Mouse (Mus musculus) adrenal gland, postnatal 25 days (tissue): Measurements from ENCODE around the gene Trim2. TPM values are rescaled to one million over a fixed set of nuclear protein-coding genes. Genes with fewer than 3 reads are reported as not detected.

Experiments
- DNase-seq: peaks from one replicate; pipeline ENCODE4 v3.0.0; 2021; ENCODE audit warnings: mixed read lengths
- total RNA-seq: library from RNA; stranded (reverse); gene quantifications from 2 replicates; pipeline ENCODE4 v1.2.3, GENCODE M21; 2021

Gene Trim2
- total RNA-seq, 1 experiment from 2014 or later = 83.1 TPM

GRCm38 (mm10) chr3:84253655-84254519, 52.8 kb downstream of the Trim2 start:
- no peak for DNase-seq

GRCm38 (mm10) chr3:84252776-84253654, 53.7 kb downstream of the Trim2 start:
- DNase-seq = no peak

GRCm38 (mm10) chr3:84251721-84252120, 55.0 kb downstream of the Trim2 start:
- no peak for DNase-seq

GRCm38 (mm10) chr3:84250275-84250674, 56.4 kb downstream of the Trim2 start:
- no peak for DNase-seq

GRCm38 (mm10) chr3:84247789-84248188, 58.9 kb downstream of the Trim2 start:
- DNase-seq = no peak

- no peak for DNase-seq
These were observed 60.2 kb downstream of the Trim2 start for GRCm38 (mm10) chr3:84246421-84246861.

GRCm38 (mm10) chr3:84243116-84243515, 63.6 kb downstream of the Trim2 start:
- no peak for DNase-seq

GRCm38 (mm10) chr3:84242497-84242896, 64.2 kb downstream of the Trim2 start:
- peak; percentile 24 for DNase-seq

- no peak for DNase-seq
These were observed 65.6 kb downstream of the Trim2 start for GRCm38 (mm10) chr3:84241098-84241497.

GRCm38 (mm10) chr3:84235420-84236304, 71.0 kb downstream of the Trim2 start:
- no peak for DNase-seq

- DNase-seq = no peak
These were observed 72.1 kb downstream of the Trim2 start for GRCm38 (mm10) chr3:84234562-84234961.

GRCm38 (mm10) chr3:84233663-84234415, 72.8 kb downstream of the Trim2 start:
- DNase-seq = no peak

- DNase-seq = no peak
These were observed 74.4 kb downstream of the Trim2 start for GRCm38 (mm10) chr3:84232312-84232711.

GRCm38 (mm10) chr3:84230988-84231387, 75.7 kb downstream of the Trim2 start:
- peak; percentile 68 for DNase-seq

- DNase-seq = no peak
These were observed 77.8 kb downstream of the Trim2 start for GRCm38 (mm10) chr3:84228911-84229310.

GRCm38 (mm10) chr3:84228203-84228870, 78.3 kb downstream of the Trim2 start:
- peak; percentile 64 for DNase-seq

- DNase-seq = no peak
These were observed 79.0 kb downstream of the Trim2 start for GRCm38 (mm10) chr3:84227628-84228027.

GRCm38 (mm10) chr3:84224982-84225381, 81.7 kb downstream of the Trim2 start:
- DNase-seq = no peak

- peak; percentile 71 for DNase-seq
These were observed 85.9 kb downstream of the Trim2 start for GRCm38 (mm10) chr3:84220748-84221147.

- no peak for DNase-seq
These were observed 86.4 kb downstream of the Trim2 start for GRCm38 (mm10) chr3:84220326-84220725.
